Mouse (Mus musculus) left cerebral cortex, adult 11 months (tissue): ENCODE measurements at regions not wholly inside any gene's neighbourhood (a gene's known extent, or its start where the extent isn't known, plus 50 kb on each side); places are given as distances from the start of the nearest gene placed in this dataset.

Experiments used
- DNase-seq: peaks from one replicate; pipeline ENCODE4 v3.0.0; 2022; ENCODE audit warnings: low spot score

DNA sequence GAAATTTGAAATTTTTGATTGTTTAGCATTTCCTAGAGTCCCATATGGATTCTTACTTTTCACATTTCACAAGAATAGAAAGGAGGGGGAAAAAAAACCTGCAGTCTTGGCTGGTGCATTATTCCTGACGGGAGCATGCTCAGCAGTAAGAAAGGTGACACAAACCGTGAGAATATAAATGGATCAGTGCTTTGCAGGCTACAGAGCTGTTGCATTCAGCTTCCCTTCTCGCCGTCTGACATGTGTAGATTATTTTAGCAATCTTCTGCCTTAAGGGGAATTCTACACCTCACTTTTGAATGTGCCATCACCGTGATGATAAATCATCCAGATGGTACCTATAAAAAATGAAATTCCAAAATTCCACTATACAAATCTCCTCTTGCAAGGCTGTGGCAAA lies 55.3 kb downstream of the Crygf start:
- peak; percentile 12 for DNase-seq

DNA sequence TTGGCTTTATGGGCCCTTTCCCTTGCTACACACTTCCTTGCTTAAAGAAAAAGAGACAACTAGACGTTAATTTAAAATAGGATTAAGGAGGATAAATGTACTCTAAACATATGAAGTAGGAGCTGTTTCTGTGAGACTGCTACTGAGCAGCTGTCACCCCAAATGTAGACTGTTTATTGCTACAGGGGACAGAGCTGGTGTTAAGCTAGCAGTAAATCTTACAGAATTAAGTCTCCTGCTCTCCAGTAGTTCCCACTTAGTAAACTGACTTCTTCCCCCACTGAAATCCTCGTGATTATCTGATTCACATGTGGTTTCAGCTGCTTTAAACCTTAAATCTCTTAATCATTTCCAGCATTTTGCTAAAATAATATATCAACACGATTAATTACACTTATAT lies 74.1 kb downstream of the Crygf start:
- DNase-seq, result no peak

DNA sequence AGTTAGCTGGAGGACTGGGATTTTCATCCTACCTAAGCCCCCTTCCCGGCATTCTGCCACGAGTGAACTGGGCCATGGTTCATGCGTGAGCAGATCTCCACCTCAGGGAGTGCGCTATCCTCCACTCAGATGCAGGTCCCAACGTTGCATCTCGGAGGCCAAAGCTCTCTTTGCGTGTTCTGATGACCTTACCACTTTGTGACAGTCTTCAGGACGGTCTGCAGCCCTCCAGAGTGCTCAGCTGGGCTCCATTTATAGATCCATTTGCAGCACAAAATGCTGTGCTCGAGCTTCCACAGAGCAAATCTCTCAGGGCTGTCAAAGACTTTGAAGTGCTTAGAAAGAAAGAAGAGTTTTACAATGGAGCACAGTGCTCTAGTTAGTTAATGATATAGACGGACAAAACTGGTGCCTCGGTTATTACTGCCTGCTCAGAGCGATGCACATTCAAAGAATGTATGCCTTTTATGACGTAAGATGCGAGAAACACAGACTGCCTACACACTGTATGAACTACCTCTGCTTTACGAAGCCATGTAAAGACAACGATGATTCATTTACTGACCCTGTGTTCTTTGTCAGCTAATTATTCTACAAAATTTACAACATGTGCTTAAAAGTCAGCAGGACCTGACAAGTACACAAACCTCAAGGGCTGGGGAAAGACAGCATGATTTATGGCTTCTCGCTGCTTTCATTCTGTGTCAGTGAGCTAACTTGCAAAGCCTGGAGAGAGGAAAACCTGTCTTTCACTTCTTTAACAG lies 77.8 kb downstream of the Crygf start:
- no peak for DNase-seq
